Mouse (Mus musculus) liver, postnatal 0 days (tissue): ENCODE results near the gene Kmt2c.

Source experiments
- CTCF ChIP-seq: sonication (generic); IDR thresholded peaks from 2 replicates; pipeline ENCODE4 v1.5.1; 2016; ENCODE audit warnings: antibody characterized with exemption, low read depth
- EP300 ChIP-seq: IDR thresholded peaks from 2 replicates; pipeline ENCODE4 v1.6.1; 2016; ENCODE audit warnings: antibody characterized with exemption, low read depth, mild to moderate bottlenecking

- TF ChIP-seq CTCF (no peak), EP300 (no peak)
These were observed 29.4 kb upstream of the Kmt2c start for GRCm38 (mm10) chr5:25527971-25528370.
